Comparison of ENCODE assay signal across 17 mouse cellular contexts in the genomic region with DNA sequence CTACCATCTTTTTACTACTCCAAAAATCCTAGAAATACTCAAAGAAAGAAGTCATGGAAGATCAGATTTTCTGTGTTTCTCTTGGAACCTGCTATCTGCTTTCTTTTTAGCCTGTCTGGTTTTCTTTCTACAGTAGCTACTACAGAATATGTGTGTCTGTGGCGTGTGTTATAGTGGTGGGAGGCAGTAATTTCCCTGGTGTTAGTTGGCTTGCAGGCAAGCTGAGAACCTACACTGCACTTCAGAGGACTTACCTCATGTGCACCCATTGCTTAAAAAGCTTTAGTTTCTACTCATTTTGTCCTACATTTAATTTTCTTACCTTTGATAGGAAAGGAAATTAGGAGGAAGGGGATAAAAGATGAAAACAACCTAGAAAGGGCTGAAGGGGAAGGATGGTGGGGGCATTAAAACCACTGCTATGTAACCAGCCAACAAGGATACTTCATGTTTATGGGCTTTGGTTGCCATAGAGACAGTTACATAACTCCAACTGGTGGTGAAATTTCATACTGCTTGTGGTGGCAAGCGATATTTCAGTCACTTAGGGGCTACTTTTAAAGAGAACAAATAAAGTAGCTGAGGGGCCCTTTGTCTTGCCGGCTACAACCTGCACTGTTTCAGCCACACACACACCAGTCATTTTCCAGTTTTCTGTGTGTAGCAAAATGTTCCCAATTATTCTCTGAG.
DNase-seq lines count a peak whose midpoint lies in the region.
"Had no signal": no experiment of that assay in that cellular context is flagged by ENCODE, and none has a peak within 500 bp of the region (broad histone marks: within the 10 kb centered on the region; RNA-seq: fewer than 3 reads in every experiment).

No protein-coding gene starts in this region.

- DNase-seq in frontal cortex, adult 2 months (ENCODE audit: extremely low spot score in 1 of 2, low spot score in 1 of 2) = peak; percentile 1 to 13
- no peak for DNase-seq in frontal cortex, postnatal 14 days (ENCODE audit: low spot score in 2 of 2)
- DNase-seq in right cerebral cortex, adult 18-20 months = peak; percentile 7
- no peak for DNase-seq in right cerebral cortex, postnatal 14 days
- DNase-seq in forelimb bud, embryonic 11.5 days (ENCODE audit: low read depth, low spot score) = peak; percentile 7
- no peak for DNase-seq in heart, postnatal 14 days
- DNase-seq in adrenal gland, postnatal 14 days = no peak
- DNase-seq: adrenal gland, adult 2 months; adrenal gland, postnatal 25 days; cerebellum, adult 11 months; cerebellum, adult 2 months; cerebellum, adult 9-11 months; cerebellum, postnatal 25 days; gastrocnemius, postnatal 14 days; heart, adult 11 months; heart, postnatal 4 days; kidney, adult 18-20 months had no signal

- intact Hi-C loops in heart, postnatal 14 days (cut with DNase I) = no loop called here

Comparison
In these comparisons a context has a peak if more than half of its experiments do, and no peak if none do; other contexts are left out.
1. DNase-seq: peak in frontal cortex, adult 2 months (2 of 2), right cerebral cortex, adult 18-20 months (single experiment) and forelimb bud, embryonic 11.5 days (single experiment); none in frontal cortex, postnatal 14 days (0 of 2), right cerebral cortex, postnatal 14 days (single experiment), heart, postnatal 14 days (0 of 2) and adrenal gland, postnatal 14 days (single experiment).